Mouse (Mus musculus) frontal cortex, postnatal 25 days (tissue): Measurements from ENCODE around the gene Ticrr.

Experiments used
- DNase-seq, 2 experiments: peaks; one replicate each; pipeline ENCODE4 v3.0.0; 2022; ENCODE audit warnings: low spot score in 2 of 2

Ticrr gene

DNA sequence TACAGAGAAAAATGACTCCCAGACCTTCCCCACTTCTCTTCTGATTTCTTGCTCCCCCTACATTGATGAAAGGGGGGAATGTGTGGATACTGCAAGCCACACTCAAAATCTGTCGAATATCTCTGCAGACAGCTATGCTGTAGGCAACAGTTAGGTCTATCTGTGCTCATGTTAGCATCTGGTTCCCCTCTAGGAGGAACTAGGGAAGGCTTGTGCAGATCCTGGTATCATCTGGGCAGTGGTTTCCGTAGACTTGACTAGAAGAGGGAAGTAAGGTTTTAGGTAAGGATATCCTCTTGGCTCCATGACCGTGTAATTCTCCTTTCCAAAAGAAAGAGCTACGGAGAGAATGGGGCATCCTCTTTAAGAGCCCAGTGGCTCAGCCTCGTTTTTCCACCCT, 84.6 kb downstream of the Ticrr start:
- no peak for DNase-seq

DNA sequence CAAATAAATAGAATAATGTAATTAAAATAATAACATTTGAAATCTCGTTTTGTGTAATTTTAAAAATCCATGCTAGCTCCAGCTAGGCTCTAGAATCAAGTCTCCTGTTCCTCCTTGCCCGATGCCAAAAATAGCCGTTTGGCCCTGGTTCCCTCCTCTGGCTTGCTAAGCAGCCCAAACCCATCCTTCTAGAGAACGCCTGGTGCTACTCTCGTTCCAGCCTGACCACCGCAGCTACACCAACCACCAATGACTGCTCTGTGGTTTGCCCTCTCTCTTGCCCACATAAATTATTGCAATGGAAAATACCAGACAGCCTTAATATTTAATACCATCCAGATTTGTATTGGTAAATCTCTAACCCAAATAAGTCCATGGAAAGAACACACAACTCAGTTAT, 87.7 kb downstream of the Ticrr start:
- DNase-seq: no peak
